Mouse (Mus musculus) myocyte (in vitro differentiated cells): Measurements from ENCODE around the gene Gm1123.

ENCODE experiments used
- E2F4 ChIP-seq: IDR thresholded peaks from one replicate; pipeline ENCODE4 v1.6.1; 2011; ENCODE audit warnings: mild to moderate bottlenecking, control low read depth, moderate library complexity; ENCODE audit not compliant: insufficient read depth
- MAX ChIP-seq: IDR thresholded peaks from one replicate; pipeline ENCODE4 v1.6.1; 2011; ENCODE audit warnings: low read depth, mild to moderate bottlenecking, control low read depth
- MYOD1 ChIP-seq, 3 experiments: IDR thresholded peaks; one replicate each; pipeline ENCODE4 v1.6.1; 2011; ENCODE audit warnings: control low read depth in 2 of 3, low read depth in 2 of 3, mild to moderate bottlenecking in 2 of 3, moderate library complexity in 1 of 3; ENCODE audit not compliant: insufficient read length in 2 of 3, control insufficient read depth in 1 of 3
- MYOG ChIP-seq, 3 experiments: IDR thresholded peaks; one replicate each; pipeline ENCODE4 v1.6.1; 2011; ENCODE audit warnings: control low read depth in 2 of 3, low read depth in 2 of 3, mild to moderate bottlenecking in 2 of 3; ENCODE audit not compliant: insufficient read length in 2 of 3, control insufficient read depth in 1 of 3, insufficient read depth in 1 of 3
- POLR2A ChIP-seq: IDR thresholded peaks from one replicate; pipeline ENCODE4 v1.6.1; 2011; ENCODE audit warnings: low read depth, mild to moderate bottlenecking, control low read depth, moderate library complexity; ENCODE audit not compliant: insufficient read length
- POLR2AphosphoS2 ChIP-seq: IDR thresholded peaks from one replicate; pipeline ENCODE4 v1.6.1; 2011; ENCODE audit warnings: low read depth, control low read depth; ENCODE audit not compliant: insufficient read length
- REST ChIP-seq: IDR thresholded peaks from one replicate; pipeline ENCODE4 v1.6.1; 2011; ENCODE audit warnings: mild to moderate bottlenecking, control low read depth, moderate library complexity; ENCODE audit not compliant: insufficient read depth, insufficient read length
- USF1 ChIP-seq: IDR thresholded peaks from one replicate; pipeline ENCODE4 v1.6.1; 2011; ENCODE audit warnings: low read depth, mild to moderate bottlenecking, control low read depth, moderate library complexity

DNA sequence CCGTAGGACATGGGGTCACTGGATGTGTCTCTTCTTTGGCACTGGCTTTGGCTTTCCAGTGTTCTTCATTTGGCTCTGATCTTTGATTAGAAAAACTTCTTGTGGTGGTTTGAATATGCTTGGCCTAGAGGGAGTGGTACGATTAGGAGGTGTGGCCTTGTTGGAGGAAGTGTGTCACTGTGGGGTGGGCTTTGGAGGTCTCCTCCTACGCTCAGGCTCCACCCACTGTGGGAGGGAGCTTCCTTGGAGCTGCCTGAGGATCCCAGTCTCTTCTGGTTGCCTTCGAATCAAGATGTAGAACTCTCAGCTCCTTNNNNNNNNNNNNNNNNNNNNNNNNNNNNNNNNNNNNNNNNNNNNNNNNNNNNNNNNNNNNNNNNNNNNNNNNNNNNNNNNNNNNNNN, 13.8 kb downstream of the Gm1123 start:
- no peak for TF ChIP-seq REST
- TF ChIP-seq MAX: no peak
- no peak for TF ChIP-seq MYOG (IDR thresholded peaks at IDR 0.05; ENCODE audit: control insufficient read depth in 1 of 3, insufficient read depth in 1 of 3, insufficient read length in 2 of 3, low read depth in 2 of 3)
- no peak for TF ChIP-seq POLR2A
- no peak for TF ChIP-seq POLR2AphosphoS2
- no peak for TF ChIP-seq USF1
- TF ChIP-seq E2F4: no peak
- no peak for TF ChIP-seq MYOD1 (IDR thresholded peaks at IDR 0.05; ENCODE audit: control insufficient read depth in 1 of 3, insufficient read length in 2 of 3, low read depth in 2 of 3)
